14 mouse cellular contexts compared by ENCODE assay signal in the genomic region with DNA sequence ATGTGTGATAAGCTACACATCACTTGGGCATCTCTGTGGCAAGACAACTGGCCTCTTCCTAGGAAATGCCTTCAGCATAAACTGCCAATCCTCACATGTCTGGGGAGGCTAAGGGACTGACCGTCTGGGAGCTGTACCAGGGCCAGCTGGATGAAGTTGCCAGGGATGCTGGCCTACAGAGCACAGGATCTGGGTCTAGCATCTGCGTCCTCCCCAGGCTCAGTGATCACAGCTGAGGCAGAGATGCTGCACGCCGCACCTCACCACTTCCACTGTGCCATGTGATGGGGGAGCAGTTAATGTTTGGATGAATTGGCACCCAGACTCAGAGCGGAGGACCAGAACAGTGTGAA.
DNase-seq lines count a peak whose midpoint lies in the region; ATAC-seq and TF ChIP-seq lines count a peak whose summit lies in the region.
"Had no signal": no experiment of that assay in that cellular context is flagged by ENCODE, and none has a peak within 500 bp of the region (broad histone marks: within the 10 kb centered on the region; RNA-seq: fewer than 3 reads in every experiment).

No protein-coding gene starts in this region.

- ATAC-seq in cerebellum, adult (ENCODE audit: insufficient number of reproducible peaks, low FRiP score, low TSS enrichment): peak; percentile 93
- ATAC-seq: inflammation-experienced regulatory T-cells, adult 6 months; liver, postnatal 0 days had no signal

- peak overlapping the region; percentile 73 for H3K27ac ChIP-seq in layer of hippocampus, adult 2 months
- H3K27ac ChIP-seq: embryonic facial prominence, embryonic 13.5 days; forebrain, embryonic 10.5 days; limb, embryonic 13.5 days; macrophage had no signal

- no peak for DNase-seq in layer of hippocampus, adult 2 months (ENCODE audit: low spot score in 2 of 2)
- DNase-seq in layer of hippocampus, adult 9-10 months (ENCODE audit: low spot score): no peak
- peak; percentile 83 for DNase-seq in cerebellum, adult 9-11 months
- DNase-seq in layer of hippocampus, postnatal 36 days: peak; percentile 15 to 16
- no peak for DNase-seq in heart, postnatal 4 days
- DNase-seq in gastrocnemius, postnatal 25 days: no peak
- DNase-seq: adrenal gland, adult 8-10 months; liver, postnatal 0 days had no signal

- H3K4me3 ChIP-seq in layer of hippocampus, adult 2 months: no peak overlapping the region
- H3K4me3 ChIP-seq: embryonic facial prominence, embryonic 13.5 days; forebrain, embryonic 10.5 days; limb, embryonic 13.5 days had no signal

- TF ChIP-seq CTCF in layer of hippocampus, adult 2 months (conservative IDR thresholded peaks at IDR 0.05): no peak

Comparison
In these comparisons a context has a peak if more than half of its experiments do, and no peak if none do; other contexts are left out.
1. DNase-seq: peak in cerebellum, adult 9-11 months (single experiment) and layer of hippocampus, postnatal 36 days (2 of 2); none in layer of hippocampus, adult 2 months (0 of 2), layer of hippocampus, adult 9-10 months (single experiment), heart, postnatal 4 days (single experiment) and gastrocnemius, postnatal 25 days (single experiment).